Mouse (Mus musculus) CH12.LX (cell line): ENCODE data around the gene Galnt16. TPM values are rescaled to one million over a fixed set of nuclear protein-coding genes. Genes with fewer than 3 reads are reported as not detected.

ENCODE experiments used
- DNase-seq: peaks from one replicate; pipeline ENCODE4 v3.0.0-alpha.2; 2013; ENCODE audit errors: extremely low read depth
- H3K27ac ChIP-seq: 2 replicates; pipeline ENCODE4 v1.5.1; 2012; ENCODE audit warnings: low read depth, mild to moderate bottlenecking, control low read depth, moderate library complexity; ENCODE audit not compliant: insufficient read depth
- H3K27me3 ChIP-seq: replicated peaks from 2 replicates; pipeline ENCODE3; 2012; ENCODE audit warnings: inconsistent platforms
- H3K36me3 ChIP-seq, 2 experiments: replicated peaks in 1 of 2; 2 replicates each; pipeline versions ENCODE3 to v1.6.1; 2012; ENCODE audit warnings: inconsistent platforms in 1 of 2, low read length in 1 of 2, mild to moderate bottlenecking in 1 of 2, mixed read lengths in 1 of 2, moderate library complexity in 1 of 2; ENCODE audit not compliant: control insufficient read depth in 1 of 2, insufficient read depth in 1 of 2
- H3K4me1 ChIP-seq, 2 experiments: 2 replicates each; pipeline ENCODE4 v1.6.1; 2012; ENCODE audit warnings: inconsistent platforms in 1 of 2, moderate library complexity in 1 of 2; ENCODE audit not compliant: insufficient read depth in 2 of 2, control insufficient read depth in 1 of 2
- H3K4me2 ChIP-seq: 2 replicates; pipeline ENCODE4 v1.6.1; 2012; ENCODE audit warnings: low read depth, mild to moderate bottlenecking, control low read depth; ENCODE audit not compliant: poor library complexity, insufficient read depth, severe bottlenecking
- H3K4me3 ChIP-seq, 3 experiments: fragments of 150-350 bp in 1 of 3; sonication (generic) in 1 of 3; replicated peaks in 1 of 3; 2 replicates each; pipeline versions ENCODE3 to v1.5.1; 2011 to 2012; ENCODE audit warnings: low read depth in 2 of 3, low read length in 2 of 3, mild to moderate bottlenecking in 2 of 3, moderate library complexity in 2 of 3, control low read depth in 1 of 3, improper control_type of control experiment in 1 of 3, inconsistent platforms in 1 of 3, mixed read lengths in 1 of 3; ENCODE audit not compliant: poor library complexity in 1 of 3
- H3K79me2 ChIP-seq: replicated peaks from 2 replicates; pipeline ENCODE4 v1.6.1; 2012; ENCODE audit warnings: mild to moderate bottlenecking, moderate library complexity; ENCODE audit not compliant: control insufficient read depth, poor library complexity, insufficient read depth, severe bottlenecking; ENCODE audit errors: extremely low read depth
- H3K9ac ChIP-seq: 2 replicates; pipeline ENCODE4 v1.6.1; 2012; ENCODE audit warnings: low read depth, mild to moderate bottlenecking, control low read depth, moderate library complexity; ENCODE audit not compliant: insufficient read depth
- H3K9me3 ChIP-seq: replicated peaks from 2 replicates; pipeline ENCODE3; 2012; ENCODE audit warnings: low read length, inconsistent platforms, mixed read lengths
- BHLHE40 ChIP-seq: IDR thresholded peaks from 2 replicates; pipeline ENCODE4 v1.6.1; 2011; ENCODE audit warnings: mild to moderate bottlenecking, low read depth, low read length, improper control_type of control experiment
- CHD2 ChIP-seq: IDR thresholded peaks from 2 replicates; pipeline ENCODE4 v1.6.1; 2011; ENCODE audit warnings: low read length, improper control_type of control experiment
- CTCF ChIP-seq, 2 experiments: IDR thresholded peaks in 1 of 2; conservative IDR thresholded peaks in 1 of 2; 2 replicates each; pipeline ENCODE4 v1.5.1; 2011 to 2012; ENCODE audit warnings: low read depth in 2 of 2, low read length in 2 of 2, improper control_type of control experiment in 1 of 2, inconsistent platforms in 1 of 2, mild to moderate bottlenecking in 1 of 2, moderate library complexity in 1 of 2
- E2F4 ChIP-seq: IDR thresholded peaks from 2 replicates; pipeline ENCODE4 v1.6.1; 2011; ENCODE audit warnings: low read depth, low read length, improper control_type of control experiment; ENCODE audit not compliant: insufficient replicate concordance
- ELF1 ChIP-seq: IDR thresholded peaks from 2 replicates; pipeline ENCODE4 v1.6.1; 2014; ENCODE audit warnings: low read depth, mild to moderate bottlenecking, inconsistent platforms, low read length, improper control_type of control experiment
- EP300 ChIP-seq: IDR thresholded peaks from 2 replicates; pipeline ENCODE4 v1.6.1; 2011; ENCODE audit warnings: low read length, improper control_type of control experiment
- ETS1 ChIP-seq: conservative IDR thresholded peaks from 2 replicates; pipeline ENCODE4 v1.6.1; 2012; ENCODE audit warnings: low read depth, mild to moderate bottlenecking, inconsistent platforms, low read length, improper control_type of control experiment, moderate library complexity
- HCFC1 ChIP-seq: IDR thresholded peaks from 2 replicates; pipeline ENCODE4 v1.6.1; 2012; ENCODE audit warnings: low read depth, mild to moderate bottlenecking, inconsistent platforms, low read length, improper control_type of control experiment
- IRF4 ChIP-seq: IDR thresholded peaks from 2 replicates; pipeline ENCODE4 v1.6.1; 2014; ENCODE audit warnings: low read depth, mild to moderate bottlenecking, inconsistent platforms, low read length, improper control_type of control experiment
- JUND ChIP-seq: conservative IDR thresholded peaks from 2 replicates; pipeline ENCODE4 v1.6.1; 2011; ENCODE audit warnings: low read depth, low read length, improper control_type of control experiment
- MAFK ChIP-seq: IDR thresholded peaks from 2 replicates; pipeline ENCODE4 v1.6.1; 2011; ENCODE audit warnings: low read length, improper control_type of control experiment; ENCODE audit not compliant: insufficient replicate concordance
- MAX ChIP-seq: IDR thresholded peaks from 2 replicates; pipeline ENCODE4 v1.6.1; 2011; ENCODE audit warnings: low read length, improper control_type of control experiment
- MAZ ChIP-seq: IDR thresholded peaks from 2 replicates; pipeline ENCODE4 v1.6.1; 2012; ENCODE audit warnings: low read depth, mild to moderate bottlenecking, inconsistent platforms, low read length, improper control_type of control experiment, moderate library complexity
- MXI1 ChIP-seq: IDR thresholded peaks from 2 replicates; pipeline ENCODE4 v1.6.1; 2011; ENCODE audit warnings: mild to moderate bottlenecking, low read depth, low read length, improper control_type of control experiment
- NELFE ChIP-seq: IDR thresholded peaks from 2 replicates; pipeline ENCODE4 v1.6.1; 2011; ENCODE audit warnings: low read depth, low read length, improper control_type of control experiment
- PAX5 ChIP-seq: IDR thresholded peaks from 2 replicates; pipeline ENCODE4 v1.6.1; 2012; ENCODE audit warnings: low read length, inconsistent platforms, mixed read lengths
- POLR2A ChIP-seq: IDR thresholded peaks from 2 replicates; pipeline ENCODE4 v1.6.1; 2011; ENCODE audit warnings: low read depth, mild to moderate bottlenecking, improper control_type of control experiment, low read length
- POLR2AphosphoS2 ChIP-seq: IDR thresholded peaks from 2 replicates; pipeline ENCODE4 v1.6.1; 2011; ENCODE audit warnings: low read depth, low read length, improper control_type of control experiment
- RAD21 ChIP-seq: IDR thresholded peaks from 2 replicates; pipeline ENCODE4 v1.6.1; 2011; ENCODE audit warnings: low read depth, mild to moderate bottlenecking, low read length, improper control_type of control experiment, moderate library complexity
- RCOR1 ChIP-seq: conservative IDR thresholded peaks from 2 replicates; pipeline ENCODE4 v1.6.1; 2012; ENCODE audit warnings: low read depth, mild to moderate bottlenecking, inconsistent platforms, low read length, improper control_type of control experiment
- SIN3A ChIP-seq: IDR thresholded peaks from 2 replicates; pipeline ENCODE4 v1.6.1; 2012; ENCODE audit warnings: low read length, improper control_type of control experiment, inconsistent platforms
- TCF12 ChIP-seq: IDR thresholded peaks from 2 replicates; pipeline ENCODE4 v1.6.1; 2014; ENCODE audit warnings: low read depth, mild to moderate bottlenecking, inconsistent platforms, low read length, improper control_type of control experiment
- USF2 ChIP-seq: conservative IDR thresholded peaks from 2 replicates; pipeline ENCODE4 v1.6.1; 2011; ENCODE audit warnings: low read depth, low read length, improper control_type of control experiment
- ZC3H11A ChIP-seq: IDR thresholded peaks from 2 replicates; pipeline ENCODE4 v1.6.1; 2012; ENCODE audit warnings: low read depth, mild to moderate bottlenecking, inconsistent platforms, low read length, improper control_type of control experiment
- ZNF384 ChIP-seq: IDR thresholded peaks from 2 replicates; pipeline ENCODE4 v1.6.1; 2012; ENCODE audit warnings: low read depth, low read length, improper control_type of control experiment, inconsistent platforms
- dilution Hi-C: fragments of 300-500 bp; cut with MboI; formaldehyde crosslinking; loops from 2 replicates; pipeline ENCODE4 v1.14.3; 2020; ENCODE audit warnings: low sequenced_read_pairs; ENCODE audit not compliant: extremely low pct_unique_long_range_greater_than_20kb, extremely low pct_ligation_motif_present
- in situ Hi-C: fragments of 300-500 bp; cut with MboI; formaldehyde crosslinking; loops from 3 replicates; pipeline ENCODE4 v1.14.3; 2019; ENCODE audit warnings: low sequenced_read_pairs, low pct_ligation_motif_present, low pct_unique_long_range_greater_than_20kb, mixed read lengths
- polyA plus RNA-seq: library from polyadenylated mRNA; unstranded; fragments of >175 nt; gene quantifications from 2 replicates; pipeline ENCODE4 v1.2.1, GENCODE M21; 2012; ENCODE audit warnings: low read depth; ENCODE audit not compliant: insufficient read length
- total RNA-seq, 2 experiments: library from RNA; depleted of rRNA; stranded (reverse); fragments of 300-350 nt in 1 of 2; fragments of >200 nt in 1 of 2; gene quantifications; 2 replicates each; pipeline ENCODE4 v1.2.3; 2012 to 2014

Galnt16 gene
- total and polyA plus RNA-seq, 3 experiments = not detected

DNA sequence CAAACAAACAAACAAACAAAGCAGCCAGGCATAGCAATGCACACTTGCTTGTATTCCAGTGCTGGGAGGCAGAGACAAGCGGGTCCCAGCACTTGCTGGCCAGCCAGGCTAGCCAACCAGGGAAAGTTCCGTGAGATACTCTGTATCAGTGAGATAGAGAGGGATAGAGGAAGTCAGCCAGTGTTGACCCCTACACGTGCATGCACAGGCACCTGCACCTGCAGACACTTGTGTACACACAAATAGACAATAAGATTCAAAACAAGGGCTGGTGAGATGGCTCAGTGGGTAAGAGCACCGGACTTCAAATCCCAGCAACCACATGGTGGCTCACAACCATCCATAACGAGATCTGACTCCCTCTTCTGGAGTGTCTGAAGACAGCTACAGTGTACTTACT is 102.4 kb downstream of the Galnt16 start:
- no peaks in the 10 kb centered on the region for H3K79me2 ChIP-seq
- DNase-seq = no peak
- H3K36me3 ChIP-seq = no peaks in the 10 kb centered on the region
- peaks cover 0 to 4% of the 10 kb centered on the region in 2 experiments; a peak in 1 of 4 replicates for H3K4me1 ChIP-seq
- in situ Hi-C loops (no loop called here), dilution Hi-C loops (no loop called here)
- H3K9me3 ChIP-seq = no peaks in the 10 kb centered on the region
- H3K9ac ChIP-seq = no peak overlapping the region
- H3K27me3 ChIP-seq = no peaks in the 10 kb centered on the region
- H3K27ac ChIP-seq = no peak overlapping the region
- TF ChIP-seq POLR2AphosphoS2 = no peak
- TF ChIP-seq TCF12 = no peak
- TF ChIP-seq MAX = no peak
- TF ChIP-seq IRF4 = no peak
- no peak for TF ChIP-seq USF2
- no peak for TF ChIP-seq CTCF (conservative IDR thresholded peaks at IDR 0.05 in 1 of 2, IDR thresholded peaks at IDR 0.05 in 1 of 2; ENCODE audit: low read depth in 2 of 2, low read length in 2 of 2)
- TF ChIP-seq ELF1 = no peak
- no peak for TF ChIP-seq EP300
- TF ChIP-seq RAD21 = no peak
- no peak for TF ChIP-seq CHD2
- no peak for TF ChIP-seq PAX5
- no peak for TF ChIP-seq JUND
- TF ChIP-seq NELFE = no peak
- no peak for TF ChIP-seq RCOR1
- TF ChIP-seq MAZ = no peak
- TF ChIP-seq ETS1 = no peak
- no peak for TF ChIP-seq BHLHE40
- no peak for TF ChIP-seq ZC3H11A
- TF ChIP-seq MAFK = no peak
- TF ChIP-seq E2F4 = no peak
- no peak overlapping the region for H3K4me3 ChIP-seq
- no peak overlapping the region for H3K4me2 ChIP-seq

DNA sequence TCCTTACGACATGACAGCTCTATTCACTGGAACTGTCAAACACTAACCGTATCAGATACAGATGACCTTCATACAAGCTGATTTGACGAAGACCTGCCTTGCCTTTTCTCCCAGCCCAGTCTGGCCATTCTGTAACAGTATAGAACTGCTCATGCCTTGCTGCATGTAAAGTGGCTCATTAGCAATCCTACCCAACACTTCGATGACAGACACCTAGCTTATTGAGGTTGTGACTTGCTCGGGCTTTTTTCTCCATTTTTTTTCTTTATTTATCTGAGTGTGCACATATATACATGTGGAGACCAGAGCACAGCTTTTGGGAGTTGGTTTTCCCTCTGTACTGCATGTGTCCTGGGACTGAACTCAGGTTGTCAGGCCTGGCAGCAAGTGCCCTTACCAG is 113.7 kb downstream of the Galnt16 start:
- Histone ChIP-seq H3K9me3 (no peaks in the 10 kb centered on the region), H3K9ac (no peak overlapping the region), H3K4me2 (no peak overlapping the region), H3K4me1 (no peaks in the 10 kb centered on the region), H3K27ac (no peak overlapping the region), H3K27me3 (no peaks in the 10 kb centered on the region), H3K36me3 (peaks cover 34 to 75% of the 10 kb centered on the region in 2 experiments), H3K79me2 (no peaks in the 10 kb centered on the region), H3K4me3 (no peak overlapping the region)
- no peak for TF ChIP-seq IRF4
- peak; percentile 19; the same call in 1 of the 2 replicates for TF ChIP-seq POLR2A
- peak; percentile 61; the same call in 1 of the 2 replicates for TF ChIP-seq POLR2AphosphoS2
- no peak for TF ChIP-seq MAX
- no peak for TF ChIP-seq SIN3A
- no peak for TF ChIP-seq ZNF384
- TF ChIP-seq HCFC1 = no peak
- TF ChIP-seq CTCF (conservative IDR thresholded peaks at IDR 0.05 in 1 of 2, IDR thresholded peaks at IDR 0.05 in 1 of 2; ENCODE audit: low read depth in 2 of 2, low read length in 2 of 2) = no peak
- TF ChIP-seq MXI1 = no peak
- TF ChIP-seq E2F4 = no peak
- no peak for TF ChIP-seq ELF1
- no peak for TF ChIP-seq PAX5
- TF ChIP-seq BHLHE40 = no peak
- TF ChIP-seq MAFK = no peak
- no peak for TF ChIP-seq ZC3H11A
- TF ChIP-seq ETS1 = no peak
- dilution Hi-C loops (no loop called here), in situ Hi-C loops (no loop called here)
- DNase-seq = peak; percentile 14
